Mouse (Mus musculus): ENCODE results near the gene Sf3b2. TPM values are rescaled to one million over a fixed set of nuclear protein-coding genes. Genes with fewer than 3 reads are reported as not detected.

Sf3b2 gene
- polyA plus RNA-seq, 1 experiment = 140 TPM

DNA sequence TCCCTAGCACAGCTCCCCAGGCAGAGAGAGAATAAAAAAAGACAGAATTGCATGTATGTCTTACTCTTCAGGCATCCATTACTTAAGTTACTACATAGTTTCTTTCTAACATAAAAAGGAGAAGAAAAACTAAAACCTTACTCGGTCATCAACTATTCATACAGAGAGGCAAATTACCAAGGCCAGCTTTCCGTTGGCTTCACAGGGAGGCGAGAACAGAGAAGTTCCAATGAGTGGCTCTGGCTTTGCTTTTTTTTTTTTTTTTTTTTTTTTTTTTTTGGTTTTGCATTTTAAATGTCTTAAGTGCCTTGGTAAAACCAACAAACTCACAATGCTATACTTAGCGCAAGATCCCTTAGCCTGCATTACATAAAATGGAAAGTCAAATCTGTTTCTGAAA lies 62.6 kb downstream of the Sf3b2 start:
- TF ChIP-seq CTCF (IDR thresholded peaks at IDR 0.05; ENCODE audit: borderline replicate concordance, insufficient read depth, low read length) (no peak), POLR2A (IDR thresholded peaks at IDR 0.05; ENCODE audit: low read depth, low read length) (no peak)
- no peaks in the 10 kb centered on the region for H3K4me1 ChIP-seq (ENCODE audit: control insufficient read depth, insufficient read depth, low read length)
- H3K27ac ChIP-seq (ENCODE audit: insufficient read depth, low read length) = no peak overlapping the region
- no peak overlapping the region for H3K4me3 ChIP-seq (ENCODE audit: insufficient read depth, low read length)

DNA sequence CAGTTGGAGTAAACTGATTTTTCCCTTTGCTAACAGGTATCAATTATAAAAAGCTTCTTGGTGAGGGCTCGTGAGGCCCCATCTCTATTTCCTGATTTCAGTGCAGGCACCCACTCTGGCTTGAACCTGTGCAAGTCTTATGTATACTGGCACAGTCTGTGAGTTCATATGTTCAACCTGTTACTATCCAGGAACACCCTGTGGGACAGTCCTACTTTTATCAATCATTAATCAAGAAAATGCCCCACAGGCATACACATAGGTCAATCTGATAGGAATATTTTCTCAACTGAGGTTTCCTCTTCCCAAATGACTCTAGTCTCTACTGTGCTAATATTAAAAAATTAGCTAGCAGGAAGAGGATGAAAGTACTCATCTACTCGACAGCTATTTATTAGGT lies 65.1 kb downstream of the Sf3b2 start:
- Histone ChIP-seq H3K4me1 (ENCODE audit: control insufficient read depth, insufficient read depth, low read length) (no peaks in the 10 kb centered on the region), H3K4me3 (ENCODE audit: insufficient read depth, low read length) (no peak overlapping the region), H3K27ac (ENCODE audit: insufficient read depth, low read length) (no peak overlapping the region)
- TF ChIP-seq POLR2A (IDR thresholded peaks at IDR 0.05; ENCODE audit: low read depth, low read length) (no peak), CTCF (IDR thresholded peaks at IDR 0.05; ENCODE audit: borderline replicate concordance, insufficient read depth, low read length) (no peak)

DNA sequence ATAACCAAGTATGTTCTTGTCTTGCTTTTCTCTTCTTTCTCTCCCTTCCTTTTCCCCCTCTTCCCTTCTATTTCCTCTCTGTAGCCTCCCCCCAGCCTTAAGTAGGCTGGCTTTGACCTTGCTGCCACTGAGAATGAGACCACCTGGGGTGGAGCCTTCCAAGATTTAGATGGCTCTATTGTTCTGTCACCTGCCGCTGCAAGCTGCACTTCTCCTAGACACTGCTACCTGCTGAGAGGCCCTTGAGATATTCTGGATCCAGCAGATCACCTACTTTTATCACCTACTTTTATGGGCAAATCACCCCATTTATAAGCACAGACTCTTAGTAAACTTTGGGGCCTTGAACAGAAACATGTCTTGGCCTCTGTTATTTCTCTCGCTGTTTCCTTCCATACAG lies 70.6 kb downstream of the Sf3b2 start:
- H3K4me1 ChIP-seq (ENCODE audit: control insufficient read depth, insufficient read depth, low read length) = no peaks in the 10 kb centered on the region
- H3K27ac ChIP-seq (ENCODE audit: insufficient read depth, low read length) = no peak overlapping the region
- no peak for TF ChIP-seq POLR2A (IDR thresholded peaks at IDR 0.05; ENCODE audit: low read depth, low read length)
- no peak for TF ChIP-seq CTCF (IDR thresholded peaks at IDR 0.05; ENCODE audit: borderline replicate concordance, insufficient read depth, low read length)
- no peak overlapping the region for H3K4me3 ChIP-seq (ENCODE audit: insufficient read depth, low read length)

DNA sequence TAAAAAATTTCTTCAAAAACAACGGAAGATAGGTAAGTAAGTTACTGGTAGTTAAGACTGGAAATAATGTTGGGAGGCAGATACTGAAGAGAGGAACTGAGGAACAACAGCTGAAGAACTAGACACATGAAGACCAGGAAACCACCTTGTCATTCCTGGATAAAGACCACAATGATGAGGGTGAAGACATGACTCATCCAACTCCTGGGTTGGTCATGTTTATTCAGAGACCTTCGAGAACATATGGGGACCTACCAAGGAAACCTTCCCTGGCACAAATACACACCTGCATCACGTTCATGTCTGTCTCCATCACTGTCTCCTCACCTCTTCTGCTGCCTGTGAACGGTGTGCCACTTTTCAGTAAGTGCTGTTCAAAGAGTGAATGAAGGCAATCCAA lies 71.2 kb downstream of the Sf3b2 start:
- TF ChIP-seq POLR2A (IDR thresholded peaks at IDR 0.05; ENCODE audit: low read depth, low read length) (no peak), CTCF (IDR thresholded peaks at IDR 0.05; ENCODE audit: borderline replicate concordance, insufficient read depth, low read length) (no peak)
- Histone ChIP-seq H3K4me1 (ENCODE audit: control insufficient read depth, insufficient read depth, low read length) (no peaks in the 10 kb centered on the region), H3K27ac (ENCODE audit: insufficient read depth, low read length) (no peak overlapping the region), H3K4me3 (ENCODE audit: insufficient read depth, low read length) (no peak overlapping the region)

Other genes with a start within 250 kb of the Sf3b2 start
- 60.2 and 82.9 TPM in 2 replicates for gene Rin1, start 245.0 kb downstream of the Sf3b2 start, polyA plus RNA-seq (2011; ENCODE audit: insufficient read length, low read depth, missing spikeins)
- gene Cd248, start 227.4 kb downstream of the Sf3b2 start, polyA plus RNA-seq (2011; ENCODE audit: insufficient read length, low read depth, missing spikeins) = 202 and 292 TPM in 2 replicates
- 6.0 and 7.2 TPM in 2 replicates for gene Tmem151a, start 209.9 kb downstream of the Sf3b2 start, polyA plus RNA-seq (2011; ENCODE audit: insufficient read length, low read depth, missing spikeins)
- gene Yif1a, start 206.9 kb downstream of the Sf3b2 start, polyA plus RNA-seq (2011; ENCODE audit: insufficient read length, low read depth, missing spikeins) = 94.1 and 96.4 TPM in 2 replicates
- gene Cnih2, start 196.9 kb downstream of the Sf3b2 start, polyA plus RNA-seq (2011; ENCODE audit: insufficient read length, low read depth, missing spikeins) = 4.7 and 5.2 TPM in 2 replicates
- 115 and 123 TPM in 2 replicates for gene Rab1b, start 188.4 kb downstream of the Sf3b2 start, polyA plus RNA-seq (2011; ENCODE audit: insufficient read length, low read depth, missing spikeins)
- gene Klc2, start 176.9 kb downstream of the Sf3b2 start, polyA plus RNA-seq (2011; ENCODE audit: insufficient read length, low read depth, missing spikeins) = 20.1 and 24.2 TPM in 2 replicates
- 23.3 and 23.5 TPM in 2 replicates for gene Pacs1, start 22.3 kb downstream of the Sf3b2 start, polyA plus RNA-seq (2011; ENCODE audit: insufficient read length, low read depth, missing spikeins)
- gene Gal3st3, start 2.9 kb upstream of the Sf3b2 start, polyA plus RNA-seq (2011; ENCODE audit: insufficient read length, low read depth, missing spikeins) = 0.20 and 0.35 TPM in 2 replicates
- gene Catsper1, start 40.3 kb upstream of the Sf3b2 start, polyA plus RNA-seq (2011; ENCODE audit: insufficient read length, low read depth, missing spikeins) = not detected in 2 replicates
- gene Cst6, start 54.1 kb upstream of the Sf3b2 start, polyA plus RNA-seq (2011; ENCODE audit: insufficient read length, low read depth, missing spikeins) = 2.6 and 7.3 TPM in 2 replicates
- gene Eif1ad, start 71.3 kb upstream of the Sf3b2 start, polyA plus RNA-seq (2011; ENCODE audit: insufficient read length, low read depth, missing spikeins) = 19.5 and 26.6 TPM in 2 replicates
- 149 and 154 TPM in 2 replicates for gene Banf1, start 71.7 kb upstream of the Sf3b2 start, polyA plus RNA-seq (2011; ENCODE audit: insufficient read length, low read depth, missing spikeins)
- gene Sart1, start 93.2 kb upstream of the Sf3b2 start, polyA plus RNA-seq (2011; ENCODE audit: insufficient read length, low read depth, missing spikeins) = 34.7 and 35.3 TPM in 2 replicates
- not detected in 2 replicates for gene Tsga10ip, start 107.1 kb upstream of the Sf3b2 start, polyA plus RNA-seq (2011; ENCODE audit: insufficient read length, low read depth, missing spikeins)
- 152 and 169 TPM in 2 replicates for gene Drap1, start 129.5 kb upstream of the Sf3b2 start, polyA plus RNA-seq (2011; ENCODE audit: insufficient read length, low read depth, missing spikeins)
- 47.2 and 48.3 TPM in 2 replicates for gene AI837181, start 129.7 kb upstream of the Sf3b2 start, polyA plus RNA-seq (2011; ENCODE audit: insufficient read length, low read depth, missing spikeins)
- gene Fosl1, start 152.1 kb upstream of the Sf3b2 start, polyA plus RNA-seq (2011; ENCODE audit: insufficient read length, low read depth, missing spikeins) = 13.4 and 35.0 TPM in 2 replicates
- 3.0 and 5.2 TPM in 2 replicates for gene Ccdc85b, start 162.4 kb upstream of the Sf3b2 start, polyA plus RNA-seq (2011; ENCODE audit: insufficient read length, low read depth, missing spikeins)
- 53.1 and 66.3 TPM in 2 replicates for gene Fibp, start 165.2 kb upstream of the Sf3b2 start, polyA plus RNA-seq (2011; ENCODE audit: insufficient read length, low read depth, missing spikeins)
- gene Ctsw, start 173.1 kb upstream of the Sf3b2 start, polyA plus RNA-seq (2011; ENCODE audit: insufficient read length, low read depth, missing spikeins) = 0.76 and 1.0 TPM in 2 replicates
- gene Efemp2, start 178.5 kb upstream of the Sf3b2 start, polyA plus RNA-seq (2011; ENCODE audit: insufficient read length, low read depth, missing spikeins) = 368 and 420 TPM in 2 replicates
- 21.8 and 27.1 TPM in 2 replicates for gene Mus81, start 192.9 kb upstream of the Sf3b2 start, polyA plus RNA-seq (2011; ENCODE audit: insufficient read length, low read depth, missing spikeins)
- 1,890 and 1,995 TPM in 2 replicates for gene Cfl1, start 195.0 kb upstream of the Sf3b2 start, polyA plus RNA-seq (2011; ENCODE audit: insufficient read length, low read depth, missing spikeins)
- gene 1700020D05Rik, start 208.3 kb upstream of the Sf3b2 start, polyA plus RNA-seq (2011; ENCODE audit: insufficient read length, low read depth, missing spikeins) = 0.97 and 1.4 TPM in 2 replicates
- gene Snx32, start 215.1 kb upstream of the Sf3b2 start, polyA plus RNA-seq (2011; ENCODE audit: insufficient read length, low read depth, missing spikeins) = 8.7 and 18.4 TPM in 2 replicates